Mouse (Mus musculus): ENCODE results near the gene Ube2g1. TPM values are rescaled to one million over a fixed set of nuclear protein-coding genes. Genes with fewer than 3 reads are reported as not detected.
"Not testable (repeated sequence)": the region's sequence is repeated elsewhere in the genome, so short reads cannot be mapped to it uniquely, and the experiment has no call there.

Ube2g1 gene
- polyA plus RNA-seq, 1 experiment from 2014 or later = 50.0 TPM

- not testable (repeated sequence) for H3K9me3 ChIP-seq (ENCODE audit: control insufficient read depth, low read length); ATAC-seq; H3K27me3 ChIP-seq (replicated peaks; ENCODE audit: control insufficient read depth, insufficient read depth, low read length); H3K4me3 ChIP-seq (ENCODE audit: low read length); H3K4me2 ChIP-seq (ENCODE audit: low read depth, low read length); H3K27ac ChIP-seq (ENCODE audit: low read length); H3K36me3 ChIP-seq (ENCODE audit: control insufficient read depth, insufficient read depth, low read length); H3K9ac ChIP-seq (ENCODE audit: low read depth, low read length); H3K4me1 ChIP-seq (ENCODE audit: control insufficient read depth, insufficient read depth, low read length)
- 90% methylated on average over 2 of the region's 2 CpGs for WGBS
These were observed 98.0 kb downstream of the Ube2g1 start for GRCm38 (mm10) chr11:72705111-72705510.

GRCm38 (mm10) chr11:72712721-72713120 is 105.6 kb downstream of the Ube2g1 start:
- WGBS = 80% methylated on average over 5 of the region's 5 CpGs
- no peak overlapping the region for H3K4me3 ChIP-seq (ENCODE audit: low read length)
- H3K4me1 ChIP-seq (ENCODE audit: control insufficient read depth, insufficient read depth, low read length) = no peaks in the 10 kb centered on the region
- no peaks in the 10 kb centered on the region for H3K9me3 ChIP-seq (ENCODE audit: control insufficient read depth, low read length)
- no peak overlapping the region for H3K27ac ChIP-seq (ENCODE audit: low read length)
- H3K9ac ChIP-seq (ENCODE audit: low read depth, low read length) = no peak overlapping the region
- no peaks in the 10 kb centered on the region for H3K36me3 ChIP-seq (ENCODE audit: control insufficient read depth, insufficient read depth, low read length)
- ATAC-seq = no peak
- H3K27me3 ChIP-seq (replicated peaks; ENCODE audit: control insufficient read depth, insufficient read depth, low read length) = no peaks in the 10 kb centered on the region
- no peak overlapping the region for H3K4me2 ChIP-seq (ENCODE audit: low read depth, low read length)

GRCm38 (mm10) chr11:72718161-72718560 is 111.1 kb downstream of the Ube2g1 start:
- Histone ChIP-seq H3K4me3 (ENCODE audit: low read length) (no peak overlapping the region), H3K4me1 (ENCODE audit: control insufficient read depth, insufficient read depth, low read length) (no peaks in the 10 kb centered on the region), H3K9me3 (ENCODE audit: control insufficient read depth, low read length) (no peaks in the 10 kb centered on the region), H3K9ac (ENCODE audit: low read depth, low read length) (no peak overlapping the region), H3K27ac (ENCODE audit: low read length) (no peak overlapping the region), H3K27me3 (replicated peaks; ENCODE audit: control insufficient read depth, insufficient read depth, low read length) (no peaks in the 10 kb centered on the region), H3K4me2 (ENCODE audit: low read depth, low read length) (no peak overlapping the region), H3K36me3 (ENCODE audit: control insufficient read depth, insufficient read depth, low read length) (no peaks in the 10 kb centered on the region)
- ATAC-seq = no peak
- WGBS = 90% methylated on average over 3 of the region's 3 CpGs

- Histone ChIP-seq H3K9me3 (ENCODE audit: control insufficient read depth, low read length) (no peaks in the 10 kb centered on the region), H3K4me1 (ENCODE audit: control insufficient read depth, insufficient read depth, low read length) (no peaks in the 10 kb centered on the region), H3K9ac (ENCODE audit: low read depth, low read length) (no peak overlapping the region), H3K4me2 (ENCODE audit: low read depth, low read length) (no peak overlapping the region), H3K27me3 (replicated peaks; ENCODE audit: control insufficient read depth, insufficient read depth, low read length) (no peaks in the 10 kb centered on the region), H3K36me3 (ENCODE audit: control insufficient read depth, insufficient read depth, low read length) (0 out of 2 replicates have a peak, but pooled peaks cover 5% of the 10 kb centered on the region), H3K27ac (ENCODE audit: low read length) (no peak overlapping the region), H3K4me3 (ENCODE audit: low read length) (no peak overlapping the region)
- 61% methylated on average over 2 of the region's 2 CpGs for WGBS
- no peak for ATAC-seq
These were observed 116.1 kb downstream of the Ube2g1 start for GRCm38 (mm10) chr11:72723165-72723564.

GRCm38 (mm10) chr11:72723871-72724270 is 116.8 kb downstream of the Ube2g1 start:
- ATAC-seq = no peak
- no peak overlapping the region for H3K27ac ChIP-seq (ENCODE audit: low read length)
- H3K4me1 ChIP-seq (ENCODE audit: control insufficient read depth, insufficient read depth, low read length) = no peaks in the 10 kb centered on the region
- no peak overlapping the region for H3K9ac ChIP-seq (ENCODE audit: low read depth, low read length)
- H3K4me3 ChIP-seq (ENCODE audit: low read length) = no peak overlapping the region
- H3K27me3 ChIP-seq (replicated peaks; ENCODE audit: control insufficient read depth, insufficient read depth, low read length) = no peaks in the 10 kb centered on the region
- no peak overlapping the region for H3K4me2 ChIP-seq (ENCODE audit: low read depth, low read length)
- no peaks in the 10 kb centered on the region for H3K9me3 ChIP-seq (ENCODE audit: control insufficient read depth, low read length)
- H3K36me3 ChIP-seq (ENCODE audit: control insufficient read depth, insufficient read depth, low read length) = 0 out of 2 replicates have a peak, but pooled peaks cover 5% of the 10 kb centered on the region

- no peak overlapping the region for H3K27ac ChIP-seq (ENCODE audit: low read length)
- no peak overlapping the region for H3K4me2 ChIP-seq (ENCODE audit: low read depth, low read length)
- H3K9ac ChIP-seq (ENCODE audit: low read depth, low read length) = no peak overlapping the region
- H3K9me3 ChIP-seq (ENCODE audit: control insufficient read depth, low read length) = no peaks in the 10 kb centered on the region
- H3K27me3 ChIP-seq (replicated peaks; ENCODE audit: control insufficient read depth, insufficient read depth, low read length) = no peaks in the 10 kb centered on the region
- ATAC-seq = no peak
- H3K4me3 ChIP-seq (ENCODE audit: low read length) = no peak overlapping the region
- 0 out of 2 replicates have a peak, but pooled peaks cover 8% of the 10 kb centered on the region for H3K36me3 ChIP-seq (ENCODE audit: control insufficient read depth, insufficient read depth, low read length)
- no peaks in the 10 kb centered on the region for H3K4me1 ChIP-seq (ENCODE audit: control insufficient read depth, insufficient read depth, low read length)
These were observed 118.9 kb downstream of the Ube2g1 start for GRCm38 (mm10) chr11:72726023-72726422.

GRCm38 (mm10) chr11:72733736-72734135 is 126.7 kb downstream of the Ube2g1 start:
- no peaks in the 10 kb centered on the region for H3K9me3 ChIP-seq (ENCODE audit: control insufficient read depth, low read length)
- WGBS = 92% methylated on average over 3 of the region's 3 CpGs
- H3K36me3 ChIP-seq (ENCODE audit: control insufficient read depth, insufficient read depth, low read length) = peaks cover 6% of the 10 kb centered on the region; the same call in 1 of the 2 replicates
- H3K9ac ChIP-seq (ENCODE audit: low read depth, low read length) = no peak overlapping the region
- no peaks in the 10 kb centered on the region for H3K4me1 ChIP-seq (ENCODE audit: control insufficient read depth, insufficient read depth, low read length)
- H3K4me2 ChIP-seq (ENCODE audit: low read depth, low read length) = no peak overlapping the region
- no peaks in the 10 kb centered on the region for H3K27me3 ChIP-seq (replicated peaks; ENCODE audit: control insufficient read depth, insufficient read depth, low read length)
- H3K27ac ChIP-seq (ENCODE audit: low read length) = no peak overlapping the region
- H3K4me3 ChIP-seq (ENCODE audit: low read length) = no peak overlapping the region
- ATAC-seq = no peak

- 73% methylated on average over 4 of the region's 4 CpGs for WGBS
- Histone ChIP-seq H3K4me2 (ENCODE audit: low read depth, low read length) (no peak overlapping the region), H3K27ac (ENCODE audit: low read length) (no peak overlapping the region), H3K4me1 (ENCODE audit: control insufficient read depth, insufficient read depth, low read length) (no peaks in the 10 kb centered on the region), H3K27me3 (replicated peaks; ENCODE audit: control insufficient read depth, insufficient read depth, low read length) (no peaks in the 10 kb centered on the region), H3K36me3 (ENCODE audit: control insufficient read depth, insufficient read depth, low read length) (peaks cover 6% of the 10 kb centered on the region; the same call in 1 of the 2 replicates), H3K9me3 (ENCODE audit: control insufficient read depth, low read length) (no peaks in the 10 kb centered on the region), H3K4me3 (ENCODE audit: low read length) (no peak overlapping the region), H3K9ac (ENCODE audit: low read depth, low read length) (no peak overlapping the region)
- no peak for ATAC-seq
These were observed 127.9 kb downstream of the Ube2g1 start for GRCm38 (mm10) chr11:72734840-72735518.

- Histone ChIP-seq H3K27me3 (replicated peaks; ENCODE audit: control insufficient read depth, insufficient read depth, low read length) (no peaks in the 10 kb centered on the region), H3K9ac (ENCODE audit: low read depth, low read length) (no peak overlapping the region), H3K36me3 (ENCODE audit: control insufficient read depth, insufficient read depth, low read length) (peaks cover 8% of the 10 kb centered on the region), H3K27ac (ENCODE audit: low read length) (no peak overlapping the region), H3K9me3 (ENCODE audit: control insufficient read depth, low read length) (no peaks in the 10 kb centered on the region), H3K4me1 (ENCODE audit: control insufficient read depth, insufficient read depth, low read length) (no peaks in the 10 kb centered on the region), H3K4me2 (ENCODE audit: low read depth, low read length) (no peak overlapping the region), H3K4me3 (ENCODE audit: low read length) (no peak overlapping the region)
- 85% methylated on average over 2 of the region's 2 CpGs for WGBS
- ATAC-seq = no peak
These were observed 128.4 kb downstream of the Ube2g1 start for GRCm38 (mm10) chr11:72735519-72735860.

Data from intestine, embryonic 16.5 days (tissue).